Mouse (Mus musculus): ENCODE data around the gene Arrdc1.

The Arrdc1 gene

DNA sequence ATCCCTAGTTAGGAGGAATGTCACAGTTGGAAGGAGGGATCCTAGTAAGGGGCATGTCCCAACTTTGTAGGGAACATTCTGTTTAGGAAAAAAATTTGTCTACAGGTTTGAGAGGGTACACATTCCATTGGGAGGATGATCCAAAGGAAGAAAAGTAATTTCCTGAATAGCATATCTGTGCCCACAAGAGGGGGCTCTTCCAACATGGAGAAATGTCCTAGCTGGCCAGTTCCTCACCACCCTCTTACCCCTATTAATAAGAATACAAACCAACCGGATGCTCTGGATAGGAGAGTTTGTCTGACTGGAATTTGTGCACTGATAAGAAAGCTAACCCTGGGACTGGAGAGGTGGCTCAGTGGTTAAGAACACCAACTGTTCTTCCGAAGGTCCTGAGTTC is 11.5 kb downstream of the Arrdc1 start:
- no peak for DNase-seq (ENCODE audit: low spot score in 2 of 2)

DNA sequence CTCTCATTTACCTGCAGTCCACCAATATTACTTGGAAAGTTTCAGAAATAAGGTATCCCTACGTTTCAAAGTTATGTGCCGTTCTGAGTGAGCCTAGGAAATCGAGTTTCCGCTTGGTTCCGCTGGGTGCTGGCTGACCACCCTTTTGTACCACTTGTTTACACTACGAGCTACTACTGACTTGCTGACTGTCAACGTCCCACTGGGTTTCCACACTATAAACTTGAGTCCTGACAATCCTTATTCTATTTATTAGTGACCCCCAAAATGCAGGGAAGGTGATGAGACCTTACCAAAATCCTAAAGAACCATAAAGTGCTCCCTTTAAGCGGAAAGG is 15.2 kb downstream of the Arrdc1 start:
- no peak for DNase-seq (ENCODE audit: low spot score in 2 of 2)

DNA sequence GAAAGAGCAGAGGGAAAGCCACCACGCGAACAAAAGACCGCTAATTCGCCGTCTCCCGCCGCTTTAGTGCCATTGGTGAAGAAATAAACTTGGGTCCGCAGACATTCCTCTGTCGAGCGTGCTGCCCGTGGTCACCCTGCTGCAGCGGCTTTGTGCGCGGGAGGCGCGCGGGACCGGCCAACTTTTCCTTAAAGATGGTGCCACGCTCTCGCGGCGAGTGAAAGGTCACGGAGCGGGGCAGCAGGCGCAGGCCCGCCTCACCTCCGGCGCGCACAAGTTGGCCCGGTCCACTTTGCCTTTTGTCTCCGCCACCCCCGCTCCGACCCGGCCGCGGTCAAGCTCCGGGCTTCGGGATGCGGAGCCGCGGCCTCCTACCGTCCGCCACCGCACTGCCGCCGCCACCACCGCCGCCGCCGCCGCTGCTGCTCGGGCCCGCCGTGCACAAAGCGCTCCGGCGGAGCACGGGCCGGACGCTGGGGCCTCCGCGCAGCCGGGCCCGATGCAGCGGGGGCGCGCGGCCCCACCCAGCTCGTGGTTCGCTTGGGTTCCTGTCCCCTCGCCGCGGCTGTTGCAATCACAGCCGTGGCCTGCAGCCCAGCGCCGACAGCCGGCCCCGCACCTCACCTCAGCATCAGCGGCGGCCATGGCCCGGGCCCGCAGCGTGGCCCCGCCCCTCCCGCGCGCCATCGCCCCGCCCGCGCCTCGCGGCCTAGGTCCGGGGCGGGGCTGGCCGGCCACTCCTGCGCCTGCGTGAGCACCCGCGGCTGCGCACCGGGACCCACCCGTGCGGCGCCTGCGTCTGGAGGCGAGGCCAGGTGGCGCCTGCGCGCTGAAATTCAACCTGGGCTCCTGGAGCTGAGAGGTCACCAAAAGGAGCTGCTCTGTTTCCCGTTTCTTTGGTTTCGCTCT is 15.9 kb downstream of the Arrdc1 start, which contains the start of gene Ehmt1:
Gene Ehmt1 (minus strand): TSS at position 685 of the 909 bp plus-strand sequence.
- DNase-seq (ENCODE audit: low spot score in 2 of 2), result peak; percentile 94 to 97

DNA sequence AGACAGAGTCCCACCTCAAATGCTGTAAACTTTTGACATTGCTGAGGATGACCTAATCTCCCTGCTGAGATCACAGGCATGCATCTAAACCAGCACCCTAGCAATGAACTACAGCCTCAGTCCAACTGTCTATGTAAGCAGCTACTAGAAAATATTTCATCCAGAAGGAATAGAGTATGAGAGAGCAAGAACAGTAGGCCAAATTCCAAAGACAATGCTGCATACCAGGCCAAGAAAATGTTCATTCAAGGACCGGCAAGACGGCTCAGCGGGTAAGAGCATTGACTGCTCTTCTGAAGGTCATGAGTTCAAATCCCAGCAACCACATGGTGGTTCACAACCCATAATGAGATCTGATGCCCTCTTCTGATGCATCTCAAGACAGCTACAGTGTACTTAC is 20.3 kb downstream of the Arrdc1 start:
- no peak for DNase-seq (ENCODE audit: low spot score in 2 of 2)

DNA sequence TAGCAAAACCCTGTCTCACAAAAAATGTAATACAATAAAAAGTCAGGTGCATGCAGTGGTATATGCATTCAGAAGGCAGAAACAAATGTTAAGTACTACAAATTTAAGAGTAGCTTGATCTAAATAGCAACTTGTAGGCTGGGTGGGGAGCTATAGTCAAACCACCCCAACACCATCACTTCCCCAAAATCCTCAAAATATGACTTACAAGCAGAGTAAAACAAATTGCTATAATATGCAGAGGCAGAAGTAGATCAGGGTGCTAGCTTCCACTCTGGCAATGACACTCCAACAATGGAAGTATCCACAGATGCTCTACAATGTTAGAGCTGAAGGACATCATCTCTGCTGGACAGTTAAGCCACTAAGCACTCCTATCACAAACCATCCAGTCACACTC is 22.5 kb downstream of the Arrdc1 start:
- DNase-seq (ENCODE audit: low spot score in 2 of 2), result no peak

DNA sequence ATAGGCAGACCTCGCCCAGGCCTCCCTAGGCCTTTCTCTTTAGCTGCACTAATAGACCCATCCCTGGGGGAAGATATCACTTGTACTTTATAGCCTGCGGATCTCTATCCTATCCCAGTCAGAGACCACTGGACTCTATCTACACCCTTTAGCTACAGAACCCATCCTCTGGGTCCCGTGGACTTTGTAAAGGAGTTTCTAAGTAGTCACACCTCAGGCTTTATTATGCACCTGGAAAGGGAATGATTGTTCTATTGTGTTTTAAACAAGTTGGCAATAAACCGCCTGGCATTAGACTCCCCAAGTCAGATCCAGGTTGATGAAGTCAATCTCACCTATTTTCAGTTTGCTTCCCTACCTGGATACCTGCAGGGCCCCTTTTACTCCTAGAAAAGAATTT is 22.9 kb downstream of the Arrdc1 start:
- DNase-seq (ENCODE audit: low spot score in 2 of 2), result no peak

DNA sequence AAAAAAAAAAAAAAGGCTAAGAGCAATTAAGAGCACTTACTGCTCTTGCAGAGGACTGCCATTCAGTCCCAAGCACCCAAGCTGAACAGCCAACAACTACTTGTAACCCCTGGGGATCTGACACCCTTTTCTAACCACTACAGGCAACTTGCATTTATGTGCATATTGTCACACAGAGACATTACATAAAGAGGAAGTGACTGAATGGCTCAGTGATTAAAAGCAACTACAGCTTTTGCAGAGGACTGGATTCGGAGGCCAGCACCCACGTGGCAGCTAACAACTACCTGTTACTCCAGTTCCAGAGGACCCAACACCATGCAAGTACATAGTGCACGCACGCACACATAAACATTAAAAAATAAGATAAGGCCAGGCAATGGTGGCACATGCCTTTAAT is 24.6 kb downstream of the Arrdc1 start:
- no peak for DNase-seq (ENCODE audit: low spot score in 2 of 2)

DNA sequence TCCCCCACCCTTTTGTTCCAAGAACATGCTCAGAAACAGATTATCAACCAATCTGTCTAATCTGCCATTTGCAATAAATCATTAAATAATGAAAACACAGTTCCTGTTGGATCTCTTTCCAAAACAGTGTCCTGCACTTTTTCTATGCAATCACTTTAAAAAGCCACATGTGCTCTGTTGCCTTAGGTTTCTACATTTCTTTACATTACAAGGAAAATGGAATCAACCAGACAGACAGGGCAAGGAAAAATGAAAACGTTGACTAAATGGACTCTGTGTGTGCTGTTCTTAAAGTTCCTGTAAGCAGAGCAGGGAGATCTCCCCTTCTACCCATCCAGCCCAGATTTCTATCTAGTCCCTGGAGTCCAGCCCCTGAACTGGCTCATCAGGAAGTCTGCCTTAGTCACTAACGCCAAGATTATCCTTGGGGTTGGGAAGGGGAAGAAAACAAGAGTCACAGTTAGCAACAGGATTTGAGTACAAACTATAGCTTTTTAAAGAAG is 29.3 kb downstream of the Arrdc1 start:
- no peak for DNase-seq (ENCODE audit: low spot score in 2 of 2)

DNA sequence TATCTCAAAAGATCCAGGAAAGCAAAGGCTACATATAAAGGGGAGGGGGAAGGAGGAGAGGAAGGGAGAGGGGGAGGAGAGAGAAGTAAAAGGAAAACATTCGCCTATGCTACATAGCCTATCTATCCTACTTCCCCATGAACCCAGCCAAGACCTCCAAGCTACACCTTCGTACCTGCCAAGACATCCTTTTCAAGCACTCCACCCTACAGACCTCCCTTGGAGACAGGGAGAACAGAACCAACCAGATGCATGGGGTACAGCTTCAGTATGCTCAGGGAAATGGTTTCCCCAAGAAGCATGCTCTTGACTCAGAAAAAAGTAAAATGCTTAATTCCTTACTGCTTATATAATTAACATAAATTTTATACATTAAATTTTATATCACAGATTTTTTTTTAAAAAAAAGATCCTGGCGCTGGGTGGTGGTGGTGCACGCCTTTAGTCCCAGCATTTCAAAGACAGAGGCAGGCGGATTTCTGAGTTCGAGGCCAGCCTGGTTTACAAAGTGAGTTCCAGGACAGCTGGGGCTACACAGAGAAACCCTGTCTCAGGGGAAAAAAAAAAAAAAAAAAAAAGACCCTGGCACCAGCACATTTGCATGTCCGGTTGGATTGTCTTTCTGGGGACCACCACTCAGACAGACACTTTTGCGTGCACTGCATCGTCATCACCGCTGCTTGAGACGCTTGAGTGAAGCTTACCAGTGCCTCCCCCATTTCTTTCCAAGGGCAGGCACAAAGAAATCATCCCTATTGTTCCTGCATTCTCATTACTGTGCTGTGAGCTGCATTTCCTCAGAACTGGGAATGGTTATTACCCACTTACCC is 30.0 kb downstream of the Arrdc1 start:
- DNase-seq (ENCODE audit: low spot score in 2 of 2), result no peak

DNA sequence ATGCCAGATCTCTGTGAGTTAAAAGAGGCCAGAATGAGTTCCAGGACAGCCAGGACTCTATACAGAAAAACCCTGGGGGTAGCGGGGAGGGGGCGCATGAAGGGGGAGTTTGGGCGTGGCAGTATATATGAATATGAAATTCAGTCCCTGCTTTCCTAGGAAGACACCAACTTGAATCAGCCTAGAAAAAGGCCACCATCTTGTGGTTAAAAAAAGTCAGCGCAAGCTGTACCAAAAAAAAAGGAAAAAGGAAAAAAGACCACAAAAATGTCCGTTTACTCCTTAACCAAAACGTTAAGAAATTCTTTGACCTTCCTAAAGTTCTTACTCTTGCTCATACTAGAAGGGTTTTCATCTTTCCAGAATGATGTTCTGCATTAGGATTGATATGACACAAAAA is 32.1 kb downstream of the Arrdc1 start:
- DNase-seq (ENCODE audit: low spot score in 2 of 2), result no peak

DNA sequence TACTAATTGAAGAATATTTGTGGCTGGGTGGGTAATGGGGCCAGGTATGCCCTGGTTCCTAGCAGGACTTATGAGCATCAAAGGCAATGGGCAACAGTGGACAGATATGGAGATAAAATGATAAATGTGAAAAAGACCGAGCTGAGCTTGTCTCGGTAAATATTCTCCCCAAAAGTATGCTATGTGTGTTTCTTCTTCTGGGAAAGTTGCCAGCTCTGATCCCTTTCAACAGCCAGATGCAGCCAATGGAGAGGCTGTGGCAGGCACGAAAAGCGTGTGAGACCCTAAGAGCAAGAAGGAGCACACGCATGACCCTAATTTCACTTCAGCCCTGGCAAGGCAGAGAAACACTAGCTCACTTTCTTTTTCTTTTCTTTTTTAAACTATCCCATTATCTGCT is 34.0 kb downstream of the Arrdc1 start:
- DNase-seq (ENCODE audit: low spot score in 2 of 2), result no peak

DNA sequence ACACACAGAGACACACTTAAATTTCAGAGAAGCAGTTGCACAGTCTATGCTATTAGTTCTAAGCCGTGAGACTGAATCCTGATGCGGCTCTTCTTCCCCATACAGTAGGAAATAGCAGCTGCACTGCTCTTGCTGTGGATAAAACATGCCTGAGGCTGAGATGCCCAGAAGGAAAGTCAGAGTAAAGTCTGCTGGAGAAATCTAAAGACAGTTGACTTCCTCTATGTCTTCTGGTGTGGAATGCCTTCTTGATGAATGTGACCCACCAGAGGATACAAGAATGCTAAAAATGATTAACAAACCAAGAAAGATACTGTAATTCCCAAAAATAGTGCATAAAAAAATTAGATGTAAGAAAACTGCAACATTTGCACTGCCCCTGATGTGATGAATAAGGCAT is 35.8 kb downstream of the Arrdc1 start:
- DNase-seq (ENCODE audit: low spot score in 2 of 2), result no peak

DNA sequence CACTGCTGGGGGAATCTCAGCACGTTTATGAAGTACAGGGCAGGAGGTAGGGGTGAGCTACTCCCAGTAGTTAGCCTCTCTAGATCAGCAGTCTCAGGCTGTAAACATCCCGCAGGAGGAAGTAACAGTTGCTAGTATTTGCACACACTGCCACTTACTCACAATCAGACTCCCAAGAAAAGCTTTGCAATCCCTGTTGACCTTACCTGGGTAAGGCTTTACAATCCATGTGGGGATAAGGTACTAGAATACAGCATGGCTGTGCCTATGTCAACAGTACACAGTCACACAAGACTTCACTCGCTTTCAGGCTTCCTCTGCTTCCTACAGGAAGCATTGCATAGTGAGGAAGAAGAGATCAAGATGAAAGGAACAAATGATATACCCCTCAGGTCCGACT is 38.3 kb downstream of the Arrdc1 start:
- DNase-seq (ENCODE audit: low spot score in 2 of 2), result no peak

DNA sequence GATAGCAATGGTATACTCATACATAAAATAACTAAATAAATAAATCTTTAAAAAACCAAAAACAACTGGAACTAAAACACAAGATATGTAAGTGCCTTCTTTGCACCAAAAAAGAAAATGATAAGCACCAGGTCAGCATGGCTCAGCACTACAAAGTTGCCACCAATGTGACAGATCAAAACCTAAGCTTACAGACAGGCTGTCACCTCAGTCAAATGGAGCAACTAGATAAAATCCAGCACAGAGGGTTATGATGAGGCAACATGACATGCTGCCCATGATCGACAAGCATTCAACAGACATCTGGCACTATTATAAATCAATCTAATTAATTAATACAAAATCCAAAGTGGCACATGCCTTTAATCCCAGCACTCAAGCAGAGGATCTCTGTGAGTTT is 40.8 kb downstream of the Arrdc1 start:
- DNase-seq (ENCODE audit: low spot score in 2 of 2), result no peak

DNA sequence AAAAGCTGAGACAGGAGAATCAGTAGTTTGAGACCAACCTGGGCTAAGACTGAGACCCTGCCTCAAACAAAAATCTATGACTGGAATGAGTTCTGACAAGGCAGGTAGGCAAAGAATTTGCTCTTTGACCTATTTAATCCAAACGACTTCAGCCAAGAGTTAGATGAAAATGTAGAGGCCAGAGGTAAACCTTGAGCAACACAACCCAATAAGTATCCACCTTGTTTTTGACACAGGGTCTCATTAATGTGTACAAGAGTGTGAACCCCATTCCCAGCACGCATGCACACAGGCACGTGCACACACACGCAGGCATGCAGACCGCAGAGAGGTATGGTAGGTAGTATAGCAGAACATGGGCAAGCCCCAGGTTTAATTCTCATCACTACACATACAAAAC is 42.7 kb downstream of the Arrdc1 start:
- no peak for DNase-seq (ENCODE audit: low spot score in 2 of 2)

DNA sequence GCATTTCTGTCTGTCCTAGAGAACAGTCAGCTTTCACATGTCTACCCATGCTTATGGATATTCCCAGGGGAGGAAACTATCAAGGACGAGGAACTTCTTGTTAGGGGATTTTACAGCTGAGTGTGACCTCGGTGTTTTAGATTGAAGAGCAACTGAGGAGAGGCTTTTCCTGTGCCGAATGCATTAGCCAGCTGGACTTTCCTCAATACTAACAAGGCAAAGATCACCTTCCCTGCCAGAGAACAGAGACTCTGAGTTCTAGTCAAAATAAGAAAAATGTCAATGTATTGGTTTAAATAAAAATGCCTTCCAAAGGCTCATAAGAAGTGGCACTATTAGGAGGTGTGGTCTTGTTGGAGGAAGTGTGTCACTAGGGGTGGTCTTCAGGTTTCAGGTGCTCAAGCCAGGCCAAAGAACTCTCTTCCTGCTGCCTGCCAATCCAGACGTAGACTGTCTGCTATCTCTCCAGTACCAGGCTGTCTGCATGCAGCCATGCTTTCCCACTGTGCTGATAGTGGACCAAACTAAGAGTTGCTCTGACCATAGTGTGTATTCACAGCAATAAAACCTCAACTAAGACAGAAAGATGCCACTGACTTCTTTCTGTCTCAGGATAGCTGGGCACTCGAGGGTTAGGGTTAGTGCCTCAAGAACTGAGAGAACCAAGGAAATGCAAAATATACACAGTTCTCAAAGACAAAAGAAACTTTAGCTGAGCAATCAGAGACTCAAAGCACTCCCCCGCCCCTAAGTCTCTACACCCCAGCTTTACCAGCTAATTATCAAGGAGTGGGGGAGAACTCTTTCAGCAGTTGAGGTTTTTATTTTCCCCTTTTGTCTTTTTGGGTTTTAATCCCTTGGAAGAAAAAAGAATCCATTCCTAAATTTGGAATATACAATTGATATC is 44.3 kb downstream of the Arrdc1 start:
- DNase-seq (ENCODE audit: low spot score in 2 of 2), result peak in 1 of 2 experiments; percentile 22

DNA sequence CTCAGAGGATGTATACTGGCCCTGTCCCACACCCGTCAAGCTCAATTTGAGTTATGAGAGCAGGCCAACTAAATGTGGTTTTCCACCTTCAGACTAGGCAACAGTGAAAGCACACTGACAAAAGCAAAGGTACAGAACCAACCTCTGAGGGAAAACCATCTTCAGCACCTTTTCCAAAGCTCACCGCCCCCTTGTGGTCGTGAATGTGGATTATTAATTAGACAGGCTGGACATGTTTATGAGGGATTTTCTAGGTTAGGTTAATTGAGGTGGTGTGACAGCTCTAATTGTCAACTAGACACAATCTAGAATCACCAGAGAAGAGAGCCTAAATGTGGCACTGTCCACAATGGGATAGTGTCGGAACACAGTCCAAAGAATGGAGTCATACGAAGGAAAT is 46.2 kb downstream of the Arrdc1 start:
- DNase-seq (ENCODE audit: low spot score in 2 of 2), result no peak

DNA sequence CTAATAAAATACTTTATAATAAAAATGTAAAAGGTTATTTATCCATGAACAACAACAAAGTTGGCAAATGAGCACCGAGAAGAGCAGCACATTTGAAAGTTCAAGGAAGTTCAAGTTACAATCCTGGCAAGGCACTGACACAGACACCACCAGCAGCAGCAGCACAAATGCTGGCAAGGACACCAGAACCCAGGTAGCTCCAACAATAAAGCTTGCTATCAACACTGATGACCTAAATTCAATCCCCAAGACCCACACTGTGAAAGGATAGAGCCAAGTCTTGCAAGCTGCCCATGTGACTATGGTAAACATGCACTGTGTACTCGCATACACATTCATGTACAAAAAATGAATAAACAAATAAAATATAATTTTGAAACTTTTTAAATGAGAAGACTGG is 54.4 kb downstream of the Arrdc1 start:
- no peak for DNase-seq (ENCODE audit: low spot score in 2 of 2)

All from heart, adult 9 months (tissue).